Mouse (Mus musculus) stomach, postnatal 0 days (tissue): ENCODE data around the gene Smg9. TPM values are rescaled to one million over a fixed set of nuclear protein-coding genes. Genes with fewer than 3 reads are reported as not detected.

ENCODE experiments used
- ATAC-seq: fragments of 200-750 bp; cut with Nextera tagmentation; 2 replicates; pipeline ENCODE4 v1.8.0; 2017; ENCODE audit not compliant: low FRiP score, low TSS enrichment
- DNase-seq: peaks from one replicate; pipeline ENCODE4 v3.0.0-alpha.2; 2016; ENCODE audit warnings: low spot score
- H3K27ac ChIP-seq: fragments of 300-500 bp; sonication (generic); replicated peaks from 2 replicates; pipeline ENCODE4 v1.5.1; 2014; ENCODE audit warnings: mild to moderate bottlenecking, control low read depth
- H3K27me3 ChIP-seq: fragments of 300-500 bp; sonication (generic); 2 replicates; pipeline ENCODE4 v1.6.1; 2014; ENCODE audit warnings: low read length; ENCODE audit not compliant: control insufficient read depth, insufficient read depth
- H3K36me3 ChIP-seq: fragments of 300-500 bp; sonication (generic); 2 replicates; pipeline ENCODE4 v1.6.1; 2014; ENCODE audit warnings: low read length, mixed read lengths; ENCODE audit not compliant: control insufficient read depth, insufficient read depth
- H3K4me1 ChIP-seq: fragments of 300-500 bp; sonication (generic); replicated peaks from 2 replicates; pipeline ENCODE4 v1.6.1; 2014; ENCODE audit warnings: antibody characterized with exemption; ENCODE audit not compliant: control insufficient read depth, insufficient read depth
- H3K4me2 ChIP-seq: fragments of 300-500 bp; sonication (generic); replicated peaks from 2 replicates; pipeline ENCODE4 v1.6.1; 2014; ENCODE audit warnings: low read depth, mild to moderate bottlenecking, control low read depth, moderate library complexity
- H3K4me3 ChIP-seq: fragments of 300-500 bp; sonication (generic); 2 replicates; pipeline ENCODE4 v1.5.1; 2014; ENCODE audit warnings: low read depth, low read length, control low read depth
- H3K9ac ChIP-seq: fragments of 300-500 bp; sonication (generic); 2 replicates; pipeline ENCODE4 v1.6.1; 2014; ENCODE audit warnings: mild to moderate bottlenecking, low read length, control low read depth, mixed read lengths
- H3K9me3 ChIP-seq: fragments of 300-500 bp; sonication (generic); 2 replicates; pipeline ENCODE4 v1.6.1; 2016; ENCODE audit warnings: low read length; ENCODE audit not compliant: control insufficient read depth
- CTCF ChIP-seq: IDR thresholded peaks from 2 replicates; pipeline ENCODE4 v1.5.1; 2016; ENCODE audit warnings: antibody characterized with exemption, low read depth, mild to moderate bottlenecking, moderate library complexity
- EP300 ChIP-seq: optimal IDR thresholded peaks from 2 replicates; pipeline ENCODE3; 2016; ENCODE audit warnings: antibody characterized with exemption
- WGBS: fragments of 180-500 bp; shearing (Covaris S2); extraction: QIAGEN DNeasy Blood & Tissue Kit; methylation state at CpG from one replicate; pipeline ENCODE4 v1.1.7; 2014; 5-methylcytosine and 5-hydroxymethylcytosine counted together
- polyA plus RNA-seq: library from polyadenylated mRNA; unstranded; fragments of >200 nt; fragmentation: Nextera tagmentation; extraction: Ambion mirVana; gene quantifications from 2 replicates; pipeline ENCODE4 v1.2.1, GENCODE M21; 2015

Gene Smg9
- polyA plus RNA-seq, 1 experiment from 2014 or later: 14.1 TPM

DNA sequence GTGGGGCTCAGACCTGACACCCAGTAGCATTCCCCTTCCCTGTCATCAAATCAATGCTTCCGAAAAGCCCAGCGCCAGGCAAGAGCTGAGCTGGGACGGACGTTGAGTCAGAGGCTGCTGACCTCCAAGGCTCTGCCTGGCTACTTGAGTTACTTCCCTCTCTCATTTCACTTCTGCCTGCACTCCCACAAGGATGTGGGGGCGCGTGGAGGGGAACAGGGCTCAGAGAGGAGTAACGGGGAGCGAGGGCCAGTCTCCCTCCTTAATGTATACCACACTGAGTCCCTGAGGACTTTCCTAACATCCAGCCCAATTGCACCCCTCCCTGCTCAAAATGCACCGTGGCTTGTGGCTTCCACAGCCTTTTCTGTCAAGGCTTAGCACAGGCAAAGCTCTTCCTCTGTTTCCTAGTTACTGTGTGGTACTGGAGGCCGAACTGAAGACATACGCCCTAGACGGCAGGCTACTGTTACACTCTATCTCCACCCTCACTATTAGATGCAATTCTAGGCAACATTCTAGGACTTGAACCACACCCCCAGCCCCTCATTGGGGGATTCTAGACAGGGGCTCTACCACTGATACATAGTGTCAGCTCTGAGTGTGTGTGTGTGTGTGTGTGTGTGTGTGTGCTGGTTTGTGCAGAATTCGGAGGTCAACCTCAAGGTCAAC lies 9.8 kb upstream of the Smg9 start:
- Histone ChIP-seq H3K9me3 (no peaks in the 10 kb centered on the region), H3K27me3 (no peaks in the 10 kb centered on the region), H3K9ac (no peak overlapping the region), H3K27ac (peak overlapping the region; percentile 70), H3K4me2 (no peak overlapping the region), H3K4me3 (no peak overlapping the region), H3K4me1 (no peaks in the 10 kb centered on the region), H3K36me3 (no peaks in the 10 kb centered on the region)
- TF ChIP-seq CTCF: no peak
- no peak for TF ChIP-seq EP300
- DNase-seq (no peak), ATAC-seq (no peak)
- WGBS: 53% methylated on average over 13 of the region's 13 CpGs

DNA sequence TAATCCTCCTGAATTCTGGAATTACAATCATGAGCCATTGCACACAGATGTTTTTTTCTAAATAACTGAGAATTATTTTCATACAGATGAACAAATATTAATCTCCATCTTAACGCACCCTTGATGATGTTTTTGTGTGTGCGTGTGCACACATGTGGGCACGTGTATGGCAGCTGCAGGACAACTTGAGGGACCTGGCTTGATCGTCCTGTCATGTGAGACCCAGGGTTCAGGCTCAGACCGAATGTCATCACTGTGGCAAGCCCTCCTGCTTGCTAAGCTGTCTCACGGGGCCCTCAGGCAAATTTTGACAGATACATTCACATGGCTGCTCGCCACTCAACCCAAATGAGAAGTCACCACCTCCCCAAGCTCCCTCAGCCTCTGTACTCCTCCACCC lies 8.9 kb upstream of the Smg9 start:
- H3K4me1 ChIP-seq: no peaks in the 10 kb centered on the region
- DNase-seq (no peak), ATAC-seq (no peak)
- no peaks in the 10 kb centered on the region for H3K36me3 ChIP-seq
- no peak overlapping the region for H3K9ac ChIP-seq
- peak overlapping the region; percentile 70; the same call in 1 of the 2 replicates for H3K27ac ChIP-seq
- TF ChIP-seq CTCF: no peak
- TF ChIP-seq EP300: no peak
- no peaks in the 10 kb centered on the region for H3K9me3 ChIP-seq
- H3K4me2 ChIP-seq: no peak overlapping the region; the same call in 1 of the 2 replicates
- H3K27me3 ChIP-seq: no peaks in the 10 kb centered on the region
- 32% methylated on average over 7 of the region's 7 CpGs for WGBS
- no peak overlapping the region for H3K4me3 ChIP-seq

DNA sequence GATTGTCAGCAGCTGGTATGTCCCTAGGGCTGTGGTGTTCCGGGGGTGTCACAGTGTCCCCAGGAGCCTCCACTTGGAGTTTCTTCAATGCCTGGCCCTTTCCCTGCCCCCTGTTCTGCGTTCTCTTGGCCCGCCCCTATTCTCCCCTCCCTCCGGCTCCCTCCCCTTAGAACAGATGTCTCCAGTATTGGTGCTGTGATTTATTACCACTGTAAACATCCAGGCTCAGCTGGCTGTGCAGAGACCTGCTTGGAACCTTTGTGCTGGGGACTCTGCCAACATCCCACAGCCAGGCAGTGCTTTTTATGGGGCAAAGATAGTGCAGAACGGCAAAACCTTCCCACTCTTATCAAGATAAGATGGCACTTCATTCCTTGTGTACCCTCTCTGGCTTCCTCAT lies 8.3 kb upstream of the Smg9 start:
- peak overlapping the region; percentile 34 for H3K4me2 ChIP-seq
- DNase-seq (peak; percentile 39), ATAC-seq (peak; percentile 72)
- no peaks in the 10 kb centered on the region for H3K4me1 ChIP-seq
- H3K4me3 ChIP-seq: no peak overlapping the region
- H3K27ac ChIP-seq: peak overlapping the region; percentile 65; the same call in 1 of the 2 replicates
- no peak overlapping the region for H3K9ac ChIP-seq
- no peaks in the 10 kb centered on the region for H3K36me3 ChIP-seq
- H3K9me3 ChIP-seq: no peaks in the 10 kb centered on the region
- no peak for TF ChIP-seq EP300
- no peak for TF ChIP-seq CTCF
- H3K27me3 ChIP-seq: no peaks in the 10 kb centered on the region
- WGBS: 5% methylated on average over 5 of the region's 5 CpGs

DNA sequence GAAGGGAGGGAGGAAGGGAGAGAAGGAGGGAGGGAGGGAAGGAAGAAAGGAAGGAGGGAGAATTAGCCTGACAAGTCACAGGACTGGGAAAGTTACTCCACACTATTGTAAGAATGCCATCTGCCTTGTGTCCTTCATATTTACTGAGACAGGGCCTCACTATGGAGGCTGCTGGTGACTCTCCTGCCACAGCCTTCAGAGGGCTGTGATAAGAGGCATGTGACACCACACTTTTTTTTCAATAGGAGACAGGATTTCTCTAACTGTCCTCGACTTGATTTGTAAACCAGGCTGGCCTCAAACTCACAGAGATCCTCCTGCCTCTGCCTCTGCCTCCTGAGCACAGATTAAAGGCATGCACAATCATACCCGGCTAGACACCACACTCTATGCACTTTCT lies 7.7 kb upstream of the Smg9 start:
- 57% methylated on average over 2 of the region's 2 CpGs for WGBS
- Histone ChIP-seq H3K4me1 (no peaks in the 10 kb centered on the region), H3K4me3 (no peak overlapping the region), H3K9ac (no peak overlapping the region), H3K27me3 (no peaks in the 10 kb centered on the region), H3K9me3 (no peaks in the 10 kb centered on the region), H3K27ac (peak overlapping the region; percentile 9; the same call in 1 of the 2 replicates), H3K36me3 (no peaks in the 10 kb centered on the region), H3K4me2 (no peak overlapping the region)
- ATAC-seq: no peak
- DNase-seq: no peak
- TF ChIP-seq CTCF (no peak), EP300 (no peak)

DNA sequence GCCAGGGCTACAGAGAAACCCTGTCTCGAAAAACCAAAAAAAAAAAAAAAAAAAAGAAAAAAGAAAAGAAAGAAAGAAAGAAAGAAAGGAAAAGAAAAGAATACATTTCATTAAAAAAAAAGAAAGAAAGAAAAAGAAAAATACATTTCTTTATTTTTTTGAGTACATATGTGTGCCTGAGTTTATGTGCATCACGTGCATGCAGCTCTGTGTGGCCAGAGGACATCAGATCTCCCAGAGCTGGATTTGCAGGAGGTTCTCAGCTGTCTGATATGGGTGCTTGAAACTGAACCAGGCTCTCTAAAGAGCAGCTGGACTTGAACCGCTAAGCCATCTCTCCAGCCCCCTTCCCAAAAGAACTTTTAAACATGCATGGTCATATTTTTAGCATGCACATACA lies 5.4 kb upstream of the Smg9 start:
- Histone ChIP-seq H3K9me3 (no peaks in the 10 kb centered on the region), H3K4me1 (0 out of 2 replicates have a peak, but pooled peaks cover 2% of the 10 kb centered on the region), H3K9ac (no peak overlapping the region), H3K27me3 (no peaks in the 10 kb centered on the region), H3K4me3 (no peak overlapping the region), H3K4me2 (no peak overlapping the region), H3K36me3 (no peaks in the 10 kb centered on the region), H3K27ac (no peak overlapping the region)
- ATAC-seq (no peak), DNase-seq (no peak)
- 73% methylated on average over 2 of the region's 3 CpGs for WGBS
- TF ChIP-seq CTCF (no peak), EP300 (no peak)

DNA sequence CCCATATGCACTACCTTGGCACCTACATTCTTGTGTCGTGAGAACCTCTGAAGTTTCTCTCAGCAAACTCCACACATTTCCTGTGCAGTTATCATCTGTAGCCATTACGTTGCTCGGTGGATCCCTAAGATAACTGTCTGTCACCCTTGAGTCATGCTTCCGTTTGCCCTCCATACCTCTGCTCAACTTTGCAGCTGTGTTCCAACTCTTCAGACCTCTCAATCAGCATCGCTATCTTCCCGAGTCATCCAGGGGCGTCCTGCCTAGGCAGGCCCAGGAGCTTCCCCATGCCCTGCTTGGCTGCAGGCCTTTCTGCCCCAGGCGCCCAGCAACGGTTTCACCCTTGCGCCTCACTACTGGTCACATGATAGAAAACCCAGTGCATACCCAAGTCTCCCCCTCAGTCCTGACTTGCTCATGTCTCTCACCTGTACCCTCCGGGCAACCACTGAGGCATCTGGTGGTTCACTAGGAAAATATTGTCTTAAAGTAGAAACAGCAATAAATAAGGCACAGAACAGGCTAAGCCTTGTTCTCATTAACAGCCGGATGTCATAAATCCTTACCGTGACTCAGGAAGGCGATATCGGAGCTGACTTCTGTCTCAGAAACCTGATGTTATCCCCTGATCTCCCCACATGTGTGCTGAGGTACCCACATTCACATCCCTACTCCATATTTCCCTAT lies 4.8 kb upstream of the Smg9 start:
- ATAC-seq (no peak), DNase-seq (no peak)
- Histone ChIP-seq H3K27me3 (no peaks in the 10 kb centered on the region), H3K9me3 (no peaks in the 10 kb centered on the region), H3K4me3 (no peak overlapping the region), H3K4me2 (no peak overlapping the region), H3K27ac (no peak overlapping the region), H3K36me3 (no peaks in the 10 kb centered on the region), H3K9ac (no peak overlapping the region), H3K4me1 (0 out of 2 replicates have a peak, but pooled peaks cover 2% of the 10 kb centered on the region)
- TF ChIP-seq EP300 (peak; percentile 40), CTCF (no peak)
- WGBS: 58% methylated on average over 15 of the region's 15 CpGs
